Mouse (Mus musculus) forebrain, postnatal 0 days (tissue): ENCODE measurements around the gene Adprhl2. TPM values are rescaled to one million over a fixed set of nuclear protein-coding genes. Genes with fewer than 3 reads are reported as not detected.

Experiments
- ATAC-seq: fragments of 200-750 bp; cut with Nextera tagmentation; 2 replicates; pipeline ENCODE4 v1.8.0; 2017; ENCODE audit warnings: mild to moderate bottlenecking, moderate library complexity
- DNase-seq: peaks from one replicate; pipeline ENCODE4 v3.0.0-alpha.2; 2015
- H3K27ac ChIP-seq: fragments of 300-500 bp; sonication (generic); 2 replicates; pipeline ENCODE4 v1.5.1; 2014; ENCODE audit warnings: low read depth, mild to moderate bottlenecking, antibody characterized with exemption, low read length, moderate library complexity, mixed read lengths
- H3K27me3 ChIP-seq: fragments of 300-500 bp; sonication (generic); 2 replicates; pipeline ENCODE4 v1.6.1; 2014; ENCODE audit warnings: mild to moderate bottlenecking, low read length, mixed read lengths; ENCODE audit not compliant: insufficient read depth
- H3K36me3 ChIP-seq: fragments of 300-500 bp; sonication (generic); 2 replicates; pipeline ENCODE4 v1.6.1; 2014; ENCODE audit warnings: mild to moderate bottlenecking, moderate library complexity; ENCODE audit not compliant: insufficient read depth
- H3K4me1 ChIP-seq: fragments of 300-500 bp; sonication (generic); 2 replicates; pipeline ENCODE4 v1.6.1; 2014; ENCODE audit warnings: antibody characterized with exemption; ENCODE audit not compliant: insufficient read depth
- H3K4me2 ChIP-seq: fragments of 300-500 bp; sonication (generic); 2 replicates; pipeline ENCODE4 v1.6.1; 2014; ENCODE audit warnings: low read depth, mild to moderate bottlenecking, moderate library complexity
- H3K4me3 ChIP-seq: fragments of 300-500 bp; sonication (generic); 2 replicates; pipeline ENCODE4 v1.5.1; 2014; ENCODE audit warnings: low read depth, low read length, mixed read lengths
- H3K9ac ChIP-seq: fragments of 300-500 bp; sonication (generic); 2 replicates; pipeline ENCODE4 v1.6.1; 2014; ENCODE audit warnings: mild to moderate bottlenecking
- H3K9me3 ChIP-seq: fragments of 300-500 bp; sonication (generic); 2 replicates; pipeline ENCODE4 v1.6.1; 2016; ENCODE audit warnings: low read length
- CTCF ChIP-seq: sonication (generic); IDR thresholded peaks from 2 replicates; pipeline ENCODE4 v1.5.1; 2016; ENCODE audit warnings: antibody characterized with exemption, control low read depth, low read depth
- WGBS: fragments of 180-500 bp; shearing (Covaris S2); extraction: QIAGEN DNeasy Blood & Tissue Kit; methylation state at CpG from one replicate; pipeline ENCODE4 v1.1.7; 2014; 5-methylcytosine and 5-hydroxymethylcytosine counted together
- polyA plus RNA-seq: library from polyadenylated mRNA; unstranded; fragments of >200 nt; fragmentation: Nextera tagmentation; extraction: Ambion mirVana; gene quantifications from 2 replicates; pipeline ENCODE4 v1.2.1, GENCODE M21; 2015
- total RNA-seq: library from RNA; depleted of rRNA; stranded (reverse); fragments of >200 nt; gene quantifications from 2 replicates; pipeline ENCODE4 v1.2.3, GENCODE M21; 2014

Adprhl2 gene
- total and polyA plus RNA-seq, 2 experiments from 2014 or later: 74.8 to 77.8 TPM

DNA sequence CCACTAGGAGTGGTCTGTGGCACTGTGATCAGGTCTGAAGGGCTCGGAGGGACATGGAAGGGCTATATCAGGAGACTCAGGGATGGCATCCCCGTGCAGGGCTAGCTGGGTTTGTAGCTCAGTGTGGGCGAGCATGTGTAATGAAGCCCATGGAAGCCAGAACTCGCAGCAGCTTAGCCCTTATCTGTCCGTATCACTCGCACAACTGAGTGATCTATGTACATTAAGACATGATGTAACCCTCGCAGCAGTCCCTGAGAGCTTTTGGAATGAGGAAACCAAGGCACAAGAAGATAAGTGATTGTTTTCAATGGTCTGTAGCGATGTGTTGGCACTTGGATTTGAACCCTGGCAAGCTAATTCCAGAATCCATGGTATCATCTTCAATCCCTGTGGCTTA, 37.9 kb downstream of the Adprhl2 start:
- no peaks in the 10 kb centered on the region for H3K36me3 ChIP-seq
- WGBS: 86% methylated on average over 8 of the region's 8 CpGs
- H3K4me3 ChIP-seq: no peak overlapping the region
- H3K9ac ChIP-seq: no peak overlapping the region
- no peak overlapping the region for H3K27ac ChIP-seq
- ATAC-seq: no peak
- no peaks in the 10 kb centered on the region for H3K4me1 ChIP-seq
- DNase-seq: no peak
- TF ChIP-seq CTCF: no peak
- H3K9me3 ChIP-seq: no peaks in the 10 kb centered on the region
- H3K27me3 ChIP-seq: peaks cover 30% of the 10 kb centered on the region
- no peak overlapping the region for H3K4me2 ChIP-seq

DNA sequence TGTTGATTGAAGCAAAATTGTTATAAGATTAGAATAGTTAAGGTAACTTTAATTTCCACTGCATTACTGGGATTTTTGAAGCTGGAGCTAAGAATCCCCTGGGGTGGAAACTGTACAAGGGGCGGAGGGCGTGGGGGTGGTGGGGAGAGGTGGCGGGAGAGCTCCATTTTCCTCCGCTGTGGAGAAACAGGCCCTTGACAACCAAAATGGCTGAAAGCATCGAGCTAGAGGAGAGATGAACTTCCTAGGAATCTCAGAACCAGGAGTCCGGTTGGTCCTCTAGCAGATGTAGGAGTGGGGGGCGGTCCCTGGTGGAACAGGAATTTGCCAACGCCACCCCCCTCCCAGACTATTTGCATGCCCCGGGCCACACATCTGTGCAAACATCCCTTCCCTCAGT, 39.8 kb downstream of the Adprhl2 start:
- 72% methylated on average over 9 of the region's 9 CpGs for WGBS
- no peaks in the 10 kb centered on the region for H3K9me3 ChIP-seq
- no peaks in the 10 kb centered on the region for H3K36me3 ChIP-seq
- no peak overlapping the region for H3K27ac ChIP-seq
- no peak for ATAC-seq
- H3K4me2 ChIP-seq: no peak overlapping the region
- no peak overlapping the region for H3K9ac ChIP-seq
- no peak for TF ChIP-seq CTCF
- H3K4me1 ChIP-seq: no peaks in the 10 kb centered on the region
- no peak overlapping the region for H3K4me3 ChIP-seq
- H3K27me3 ChIP-seq: peaks cover 11% of the 10 kb centered on the region
- no peak for DNase-seq

DNA sequence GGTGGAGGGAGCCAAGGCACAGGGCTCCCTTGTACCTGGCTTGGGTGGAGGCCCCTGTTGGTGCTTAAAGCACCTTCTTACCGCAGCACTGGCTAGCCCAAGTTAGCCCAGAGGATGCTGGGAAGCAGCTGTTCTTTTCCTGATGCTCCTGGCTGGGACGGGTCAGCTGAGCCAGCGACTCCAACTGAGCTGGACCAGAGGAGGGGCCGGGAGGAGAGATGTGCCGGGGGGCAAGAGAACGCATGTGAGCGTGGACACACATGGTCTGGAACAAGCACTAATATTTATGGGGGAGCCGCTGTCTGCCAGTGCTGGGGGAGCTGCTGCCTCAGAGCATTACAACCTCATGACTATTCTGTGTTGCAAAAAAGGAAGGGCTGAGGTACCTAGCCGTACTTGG, 42.5 kb downstream of the Adprhl2 start:
- 62% methylated on average over 9 of the region's 9 CpGs for WGBS
- H3K4me2 ChIP-seq: no peak overlapping the region
- no peak overlapping the region for H3K4me3 ChIP-seq
- no peaks in the 10 kb centered on the region for H3K27me3 ChIP-seq
- peaks cover 15% of the 10 kb centered on the region for H3K36me3 ChIP-seq
- TF ChIP-seq CTCF: no peak
- DNase-seq (no peak), ATAC-seq (no peak)
- H3K4me1 ChIP-seq: no peaks in the 10 kb centered on the region
- no peaks in the 10 kb centered on the region for H3K9me3 ChIP-seq
- H3K9ac ChIP-seq: no peak overlapping the region
- H3K27ac ChIP-seq: no peak overlapping the region

DNA sequence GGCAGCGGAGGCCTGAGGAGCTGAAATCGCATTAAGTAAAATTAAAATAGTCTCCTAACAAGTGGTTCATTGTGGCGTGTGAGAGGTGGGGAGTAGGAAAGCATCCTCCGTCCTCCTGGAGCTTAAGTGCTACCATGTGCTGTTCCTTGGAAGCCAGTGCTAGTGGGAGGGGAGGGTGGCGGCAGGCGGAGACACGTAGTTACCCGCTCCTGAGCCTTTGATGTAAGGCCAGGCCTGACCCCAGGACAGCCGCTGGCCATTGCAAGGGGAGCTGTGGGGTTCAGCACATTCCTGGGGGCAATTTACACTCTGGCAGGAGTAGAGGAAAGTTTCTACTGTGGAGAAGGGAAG, 43.0 kb downstream of the Adprhl2 start:
- no peak for TF ChIP-seq CTCF
- ATAC-seq (no peak), DNase-seq (no peak)
- Histone ChIP-seq H3K4me1 (no peaks in the 10 kb centered on the region), H3K9ac (no peak overlapping the region), H3K27ac (no peak overlapping the region), H3K4me3 (no peak overlapping the region), H3K36me3 (peaks cover 19% of the 10 kb centered on the region), H3K4me2 (no peak overlapping the region), H3K9me3 (no peaks in the 10 kb centered on the region), H3K27me3 (no peaks in the 10 kb centered on the region)
- WGBS: 45% methylated on average over 9 of the region's 9 CpGs

DNA sequence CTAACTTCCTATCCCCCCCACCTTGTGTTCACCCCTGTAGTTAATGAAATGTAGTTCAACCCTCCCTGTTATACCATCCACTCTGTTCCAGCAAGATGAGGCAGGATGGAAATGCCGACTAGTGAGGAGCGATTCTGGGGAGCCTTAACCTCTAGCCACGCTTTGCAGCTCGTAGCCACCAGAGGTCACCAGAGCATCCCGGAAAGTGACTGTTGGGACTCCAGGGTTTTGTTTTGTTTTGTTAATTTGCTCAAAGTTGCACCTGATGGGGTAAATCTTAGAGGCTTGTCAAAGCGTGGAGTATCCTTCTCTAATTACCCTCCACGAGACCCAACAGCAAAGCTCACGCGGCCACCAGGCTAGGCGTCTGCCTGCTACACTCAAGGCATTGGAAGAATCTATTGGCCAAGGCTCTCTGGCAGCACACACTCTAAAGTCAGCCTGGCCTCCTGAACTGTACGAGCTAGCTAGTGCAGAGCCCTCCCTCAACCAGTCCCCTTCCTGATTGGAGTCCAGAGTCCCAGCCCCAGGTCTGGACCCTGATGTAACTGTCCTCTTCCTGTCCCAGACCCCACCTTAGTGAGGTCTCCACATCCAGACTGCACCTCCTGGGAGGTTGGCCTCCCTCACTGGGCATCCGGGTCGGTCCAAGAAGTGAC, 43.5 kb downstream of the Adprhl2 start:
- no peak overlapping the region for H3K9ac ChIP-seq
- DNase-seq: peak; percentile 66
- no peak overlapping the region for H3K27ac ChIP-seq
- peak; percentile 73; the same call in 1 of the 2 replicates for ATAC-seq
- peak; percentile 78 for TF ChIP-seq CTCF
- H3K27me3 ChIP-seq: no peaks in the 10 kb centered on the region
- peaks cover 25% of the 10 kb centered on the region for H3K36me3 ChIP-seq
- H3K4me2 ChIP-seq: no peak overlapping the region
- H3K9me3 ChIP-seq: no peaks in the 10 kb centered on the region
- 8% methylated on average over 13 of the region's 13 CpGs for WGBS
- H3K4me1 ChIP-seq: no peaks in the 10 kb centered on the region
- H3K4me3 ChIP-seq: no peak overlapping the region

DNA sequence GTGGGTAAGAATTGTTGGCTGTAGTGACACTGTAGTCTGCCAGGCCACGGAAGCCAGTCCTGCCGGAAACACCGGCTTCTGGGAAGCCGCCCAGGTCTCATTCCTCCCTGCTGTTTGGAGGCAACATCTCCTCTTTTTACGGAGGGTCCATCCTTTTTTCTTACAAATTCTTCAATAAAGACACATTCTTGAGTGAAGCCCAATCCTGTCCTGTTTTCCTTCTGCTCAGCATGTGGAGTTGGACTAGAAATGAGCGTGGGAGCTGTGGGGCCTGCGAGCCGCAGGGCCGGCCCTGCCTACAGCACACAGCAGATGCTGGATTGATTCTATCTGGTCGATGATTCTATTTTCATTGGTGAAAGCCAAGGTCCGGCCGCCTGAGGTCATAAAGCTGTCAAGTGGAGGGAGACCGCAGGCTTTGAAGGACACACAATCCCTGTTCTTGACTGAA, 45.8 kb downstream of the Adprhl2 start:
- Histone ChIP-seq H3K4me2 (no peak overlapping the region), H3K4me3 (no peak overlapping the region), H3K4me1 (no peaks in the 10 kb centered on the region), H3K36me3 (peaks cover 34% of the 10 kb centered on the region), H3K9ac (no peak overlapping the region), H3K27me3 (no peaks in the 10 kb centered on the region), H3K27ac (no peak overlapping the region), H3K9me3 (no peaks in the 10 kb centered on the region)
- TF ChIP-seq CTCF: no peak
- DNase-seq: no peak
- no peak for ATAC-seq
- WGBS: 81% methylated on average over 13 of the region's 13 CpGs

DNA sequence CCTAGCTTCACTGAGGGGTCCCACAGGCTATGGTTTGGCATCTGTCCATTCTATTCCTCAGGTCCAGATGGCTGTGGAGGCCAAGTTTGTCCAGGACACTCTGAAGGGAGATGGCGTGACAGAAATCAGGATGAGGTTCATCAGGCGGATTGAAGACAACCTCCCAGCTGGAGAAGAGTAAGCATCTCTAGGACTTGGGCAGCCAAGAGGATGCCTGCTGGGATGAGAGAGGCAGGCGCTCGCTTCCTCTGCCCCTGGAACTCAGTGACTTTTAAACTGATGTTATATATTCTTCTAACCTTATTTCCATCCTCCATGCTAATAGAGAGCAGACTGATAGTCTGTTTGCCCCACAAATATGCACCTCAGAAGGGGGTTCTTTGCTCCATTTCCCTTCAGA, 46.4 kb downstream of the Adprhl2 start:
- H3K9me3 ChIP-seq: no peaks in the 10 kb centered on the region
- no peak for TF ChIP-seq CTCF
- H3K4me3 ChIP-seq: no peak overlapping the region
- no peaks in the 10 kb centered on the region for H3K4me1 ChIP-seq
- 83% methylated on average over 4 of the region's 4 CpGs for WGBS
- H3K4me2 ChIP-seq: no peak overlapping the region
- no peak overlapping the region for H3K27ac ChIP-seq
- ATAC-seq (no peak), DNase-seq (no peak)
- H3K36me3 ChIP-seq: peaks cover 34% of the 10 kb centered on the region
- no peaks in the 10 kb centered on the region for H3K27me3 ChIP-seq
- no peak overlapping the region for H3K9ac ChIP-seq
